Mouse (Mus musculus): ENCODE data around the gene Fbxo39. TPM values are rescaled to one million over a fixed set of nuclear protein-coding genes. Genes with fewer than 3 reads are reported as not detected.
A peak's percentile ranks its signal among the peaks of the same experiment; 100 is the strongest.

Fbxo39 gene
- total and polyA plus RNA-seq, 3 experiments: not detected

DNA sequence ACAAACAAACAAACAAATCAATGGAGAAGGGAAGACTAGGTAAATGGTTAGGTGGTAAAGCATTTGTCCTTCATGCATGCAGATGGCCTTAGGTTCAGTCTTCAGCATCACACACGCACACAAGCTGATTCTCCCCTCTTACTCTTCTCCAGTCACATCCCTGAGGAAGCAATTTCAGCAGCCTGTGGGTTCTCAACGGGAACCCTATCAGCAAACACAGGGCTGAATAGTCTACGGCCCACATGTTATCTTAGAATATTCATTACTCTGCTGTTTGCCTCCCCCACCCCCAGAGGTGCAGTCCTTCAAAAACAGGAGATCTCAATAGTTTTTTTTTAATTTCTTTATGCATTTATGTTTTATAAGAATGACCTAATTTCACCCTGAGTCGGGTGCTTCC is 3.8 kb upstream of the Fbxo39 start:
- H3K4me1 ChIP-seq (ENCODE audit: control insufficient read depth in 1 of 2, insufficient read depth in 2 of 2, low read length in 2 of 2): peaks cover 6 to 31% of the 10 kb centered on the region in 2 experiments
- H3K9me3 ChIP-seq (replicated peaks; ENCODE audit: insufficient read depth, low read length): no peaks in the 10 kb centered on the region
- no peaks in the 10 kb centered on the region for H3K79me2 ChIP-seq (ENCODE audit: control insufficient read depth, insufficient read depth, low read length, poor library complexity)
- H3K27me3 ChIP-seq (ENCODE audit: control insufficient read depth in 1 of 2, insufficient read depth in 2 of 2, low read length in 2 of 2): no peaks in the 10 kb centered on the region
- peak; percentile 71 for DNase-seq (ENCODE audit: low read depth, low spot score)
- no peak overlapping the region for H3K27ac ChIP-seq (ENCODE audit: control insufficient read depth, low read depth, low read length)
- H3K36me3 ChIP-seq (ENCODE audit: control insufficient read depth in 1 of 2, insufficient read depth in 2 of 2, low read length in 2 of 2): peaks cover 0 to 23% of the 10 kb centered on the region in 2 experiments; a peak in 2 of 4 replicates
- H3K4me3 ChIP-seq (ENCODE audit: control insufficient read depth in 1 of 2, insufficient read depth in 1 of 2, low read depth in 2 of 2, low read length in 2 of 2): no peak overlapping the region
- no peak overlapping the region for H3K9ac ChIP-seq (ENCODE audit: control insufficient read depth, low read depth, low read length, poor library complexity, severe bottlenecking)
- TF ChIP-seq MYC (IDR thresholded peaks at IDR 0.05; ENCODE audit: low read depth, low read length) (no peak), GATA1 (IDR thresholded peaks at IDR 0.05; ENCODE audit: low read depth, low read length) (peak; percentile 70), JUND (IDR thresholded peaks at IDR 0.05; ENCODE audit: low read depth, low read length) (no peak), TAL1 (IDR thresholded peaks at IDR 0.05; ENCODE audit: low read length) (0 out of 2 replicates have a peak, but pooled peaks have one; percentile 18), SMC3 (IDR thresholded peaks at IDR 0.05; ENCODE audit: low read depth, low read length) (no peak), TCF12 (IDR thresholded peaks at IDR 0.05; ENCODE audit: low read depth, low read length) (peak; percentile 77), RCOR1 (IDR thresholded peaks at IDR 0.05; ENCODE audit: low read depth, low read length) (peak; percentile 60), MYB (IDR thresholded peaks at IDR 0.05; ENCODE audit: low read depth, low read length) (peak; percentile 45; the same call in 1 of the 2 replicates), ETS1 (IDR thresholded peaks at IDR 0.05; ENCODE audit: low read depth, low read length) (peak; percentile 26; the same call in 1 of the 2 replicates), NELFE (IDR thresholded peaks at IDR 0.05; ENCODE audit: low read depth, low read length) (no peak), ZNF384 (IDR thresholded peaks at IDR 0.05; ENCODE audit: low read depth, low read length) (peak; percentile 38; the same call in 1 of the 2 replicates), EP300 (IDR thresholded peaks at IDR 0.05; ENCODE audit: low read depth in 1 of 2, low read length in 2 of 2) (peak; percentile 77 to 81)

DNA sequence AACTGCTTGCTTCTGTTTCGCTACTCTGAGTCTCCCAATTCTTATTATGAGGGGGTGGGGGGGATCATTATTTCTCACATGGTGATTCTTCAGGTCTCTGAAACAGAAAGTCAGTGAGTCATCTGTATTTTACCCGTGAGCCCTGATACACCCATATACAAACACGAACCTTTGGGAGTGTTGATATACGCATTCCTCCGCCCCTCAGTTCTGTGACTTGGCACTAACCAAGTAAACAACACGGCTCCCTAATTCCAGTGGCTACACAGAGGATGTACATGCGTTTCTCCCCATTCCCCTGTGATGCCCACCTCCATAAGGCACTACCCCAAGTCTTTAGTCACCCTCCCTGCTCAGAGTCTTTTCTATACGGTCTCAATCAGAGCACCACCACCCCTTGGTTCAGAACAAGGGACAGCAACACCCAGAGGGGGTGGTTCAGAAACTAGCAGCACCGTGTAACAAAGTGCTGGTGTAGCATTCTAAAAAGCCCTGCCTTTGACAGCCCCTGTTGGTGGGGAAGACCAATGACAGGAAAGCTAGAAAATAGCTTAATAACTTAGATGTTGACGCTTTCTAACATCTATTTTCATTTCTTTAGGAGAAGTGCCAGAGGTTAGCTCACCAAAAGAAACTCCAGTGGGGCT is 2.8 kb upstream of the Fbxo39 start:
- peaks cover 0 to 23% of the 10 kb centered on the region in 2 experiments; a peak in 2 of 4 replicates for H3K36me3 ChIP-seq (ENCODE audit: control insufficient read depth in 1 of 2, insufficient read depth in 2 of 2, low read length in 2 of 2)
- H3K9ac ChIP-seq (ENCODE audit: control insufficient read depth, low read depth, low read length, poor library complexity, severe bottlenecking): no peak overlapping the region
- H3K27ac ChIP-seq (ENCODE audit: control insufficient read depth, low read depth, low read length): no peak overlapping the region

More for the DNA sequence above, 2.8 kb upstream of the Fbxo39 start:
- Histone ChIP-seq H3K4me1 (ENCODE audit: control insufficient read depth in 1 of 2, insufficient read depth in 2 of 2, low read length in 2 of 2) (peaks cover 6 to 28% of the 10 kb centered on the region in 2 experiments), H3K27me3 (ENCODE audit: control insufficient read depth in 1 of 2, insufficient read depth in 2 of 2, low read length in 2 of 2) (no peaks in the 10 kb centered on the region), H3K4me3 (ENCODE audit: control insufficient read depth in 1 of 2, insufficient read depth in 1 of 2, low read depth in 2 of 2, low read length in 2 of 2) (no peak overlapping the region), H3K9me3 (replicated peaks; ENCODE audit: insufficient read depth, low read length) (no peaks in the 10 kb centered on the region), H3K79me2 (ENCODE audit: control insufficient read depth, insufficient read depth, low read length, poor library complexity) (no peaks in the 10 kb centered on the region)
- DNase-seq (ENCODE audit: low read depth, low spot score): peak; percentile 38
- TF ChIP-seq SIN3A (IDR thresholded peaks at IDR 0.05; ENCODE audit: low read length): no peak
- no peak for TF ChIP-seq MAFK (IDR thresholded peaks at IDR 0.05; ENCODE audit: borderline replicate concordance, low read depth, low read length)
- TF ChIP-seq RAD21 (IDR thresholded peaks at IDR 0.05; ENCODE audit: low read depth, low read length): no peak
- no peak for TF ChIP-seq SMC3 (IDR thresholded peaks at IDR 0.05; ENCODE audit: low read depth, low read length)
- TF ChIP-seq MAZ (IDR thresholded peaks at IDR 0.05; ENCODE audit: low read depth, low read length): no peak
- TF ChIP-seq GATA1 (IDR thresholded peaks at IDR 0.05; ENCODE audit: low read depth, low read length): no peak
- no peak for TF ChIP-seq NELFE (IDR thresholded peaks at IDR 0.05; ENCODE audit: low read depth, low read length)
